Mouse (Mus musculus) ES-CJ7 (cell line): ENCODE measurements around the gene Chst8.

Source experiments
- DNase-seq: peaks from one replicate; pipeline ENCODE4 v3.0.0; 2011; ENCODE audit warnings: low read depth, low spot score

Chst8 gene

GRCm38 (mm10) chr7:34812531-34813111 is at the start of gene Chst8:
Gene Chst8 (minus strand): TSS chr7:34812711.
- DNase-seq = peak; percentile 74

- no peak for DNase-seq
These were observed 45.8 kb upstream of the Chst8 start for GRCm38 (mm10) chr7:34858291-34858690.

GRCm38 (mm10) chr7:34854781-34855352 is 42.4 kb upstream of the Chst8 start:
- DNase-seq = no peak

GRCm38 (mm10) chr7:34853393-34853792 is 40.9 kb upstream of the Chst8 start:
- DNase-seq = no peak

GRCm38 (mm10) chr7:34849660-34850059 is 37.1 kb upstream of the Chst8 start:
- peak; percentile 91 for DNase-seq

GRCm38 (mm10) chr7:34848811-34849210 is 36.3 kb upstream of the Chst8 start:
- DNase-seq = peak; percentile 49

GRCm38 (mm10) chr7:34847900-34848299 is 35.4 kb upstream of the Chst8 start:
- no peak for DNase-seq

GRCm38 (mm10) chr7:34847410-34847809 is 34.9 kb upstream of the Chst8 start:
- DNase-seq = no peak

- peak; percentile 58 for DNase-seq
These were observed 26.2 kb upstream of the Chst8 start for GRCm38 (mm10) chr7:34838749-34839148.

- no peak for DNase-seq
These were observed 25.7 kb upstream of the Chst8 start for GRCm38 (mm10) chr7:34838231-34838630.

GRCm38 (mm10) chr7:34826255-34826909 is 13.9 kb upstream of the Chst8 start:
- DNase-seq = peak; percentile 87

GRCm38 (mm10) chr7:34821587-34821986 is 9.1 kb upstream of the Chst8 start:
- DNase-seq = no peak

GRCm38 (mm10) chr7:34820554-34820953 is 8.0 kb upstream of the Chst8 start:
- no peak for DNase-seq

GRCm38 (mm10) chr7:34819796-34820195 is 7.3 kb upstream of the Chst8 start:
- no peak for DNase-seq

- DNase-seq = peak; percentile 49
These were observed 6.1 kb upstream of the Chst8 start for GRCm38 (mm10) chr7:34818660-34819059.

- DNase-seq = no peak
These were observed 4.5 kb upstream of the Chst8 start for GRCm38 (mm10) chr7:34816981-34817380.

GRCm38 (mm10) chr7:34814801-34815200 is 2.3 kb upstream of the Chst8 start:
- no peak for DNase-seq

GRCm38 (mm10) chr7:34811531-34812526 is 682 bp downstream of the Chst8 start:
- peak; percentile 39 for DNase-seq

- no peak for DNase-seq
These were observed 1.5 kb downstream of the Chst8 start for GRCm38 (mm10) chr7:34811060-34811459.

GRCm38 (mm10) chr7:34806307-34806706 is 6.2 kb downstream of the Chst8 start:
- no peak for DNase-seq

GRCm38 (mm10) chr7:34805691-34806205 is 6.8 kb downstream of the Chst8 start:
- no peak for DNase-seq

GRCm38 (mm10) chr7:34805042-34805441 is 7.5 kb downstream of the Chst8 start:
- DNase-seq = no peak
